Mouse (Mus musculus): ENCODE measurements at regions not wholly inside any gene's neighbourhood (a gene's known extent, or its start where the extent isn't known, plus 50 kb on each side); places are given as distances from the start of the nearest gene placed in this dataset.

- ATAC-seq (ENCODE audit: low TSS enrichment), result no peak
Measured at GRCm38 (mm10) chr1:92284155-92284554, 88.7 kb upstream of the Hdac4 start.

- ATAC-seq (ENCODE audit: low TSS enrichment), result no peak
Measured at GRCm38 (mm10) chr1:92277199-92277747, 81.8 kb upstream of the Hdac4 start.

- no peak for ATAC-seq (ENCODE audit: low TSS enrichment)
Measured at GRCm38 (mm10) chr1:92275388-92275787, 79.9 kb upstream of the Hdac4 start.

- no peak for ATAC-seq (ENCODE audit: low TSS enrichment)
Measured at GRCm38 (mm10) chr1:92273760-92274159, 78.3 kb upstream of the Hdac4 start.

- no peak for ATAC-seq (ENCODE audit: low TSS enrichment)
Measured at GRCm38 (mm10) chr1:92271676-92272291, 76.3 kb upstream of the Hdac4 start.

GRCm38 (mm10) chr1:92270486-92271058, 75.1 kb upstream of the Hdac4 start:
- ATAC-seq (ENCODE audit: low TSS enrichment), result no peak

- peak; percentile 66 for ATAC-seq (ENCODE audit: low TSS enrichment)
Measured at GRCm38 (mm10) chr1:92269464-92269863, 74.0 kb upstream of the Hdac4 start.

GRCm38 (mm10) chr1:92264941-92265340, 69.4 kb upstream of the Hdac4 start:
- ATAC-seq (ENCODE audit: low TSS enrichment), result no peak

GRCm38 (mm10) chr1:92259715-92260392, 64.4 kb upstream of the Hdac4 start:
- no peak for ATAC-seq (ENCODE audit: low TSS enrichment)

- no peak for ATAC-seq (ENCODE audit: low TSS enrichment)
Measured at GRCm38 (mm10) chr1:92258026-92258425, 62.5 kb upstream of the Hdac4 start.

GRCm38 (mm10) chr1:92253086-92253485, 57.6 kb upstream of the Hdac4 start:
- no peak for ATAC-seq (ENCODE audit: low TSS enrichment)

- no peak for ATAC-seq (ENCODE audit: low TSS enrichment)
Measured at GRCm38 (mm10) chr1:92250594-92251463, 55.3 kb upstream of the Hdac4 start.
